9 mouse cellular contexts compared by ENCODE assay signal in the genomic region with DNA sequence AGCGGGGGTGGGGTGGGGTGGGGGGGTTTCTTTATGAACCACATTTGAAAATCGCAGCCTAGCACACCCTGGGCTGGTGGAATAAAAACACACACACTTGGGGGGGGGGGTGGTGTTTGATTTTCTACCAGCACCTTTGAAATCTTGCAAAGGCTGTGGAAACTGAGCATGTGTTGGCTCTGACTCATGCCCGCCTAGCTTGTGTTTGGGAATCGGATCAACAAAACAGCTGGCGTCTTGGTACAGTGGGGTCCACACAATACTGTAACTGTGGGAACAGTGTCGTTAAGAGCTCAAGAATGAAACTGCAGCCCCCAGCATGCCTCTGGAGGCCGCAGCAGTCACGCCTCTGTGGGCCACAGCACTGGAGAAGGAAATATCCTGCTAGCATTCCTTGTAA. TPM values are rescaled to one million over a fixed set of nuclear protein-coding genes. Genes with fewer than 3 reads are reported as not detected.
DNase-seq lines count a peak whose midpoint lies in the region; ATAC-seq lines count a peak whose summit lies in the region.
"Had no signal": no experiment of that assay in that cellular context is flagged by ENCODE, and none has a peak within 500 bp of the region (broad histone marks: within the 10 kb centered on the region; RNA-seq: fewer than 3 reads in every experiment).

No protein-coding gene starts in this region.

- DNase-seq in forebrain, embryonic 11.5 days (ENCODE audit: low spot score), result no peak
- no peak for DNase-seq in forebrain, embryonic 10.5 days (ENCODE audit: extremely low spot score, low spot score)
- DNase-seq in fibroblast of lung, adult 2 months (ENCODE audit: low read depth), result peak; percentile 49
- DNase-seq in layer of hippocampus, adult 9-10 months (ENCODE audit: low spot score), result peak; percentile 49
- DNase-seq in lung, postnatal 4 days, result peak; percentile 35 to 65
- DNase-seq in thymus, postnatal 4 days, result no peak
- DNase-seq in spleen, postnatal 4 days (ENCODE audit: low spot score in 2 of 2), result no peak

- H3K9me3 ChIP-seq in forebrain, embryonic 11.5 days (ENCODE audit: control insufficient read depth, low read length), result no peaks in the 10 kb centered on the region
- no peaks in the 10 kb centered on the region for H3K9me3 ChIP-seq in forebrain, embryonic 10.5 days
- H3K9me3 ChIP-seq in heart, embryonic 11.5 days (replicated peaks; ENCODE audit: control insufficient read depth, low read length), result no peaks in the 10 kb centered on the region

- H3K9ac ChIP-seq in forebrain, embryonic 11.5 days (ENCODE audit: low read length), result no peak overlapping the region
- no peak overlapping the region for H3K9ac ChIP-seq in heart, embryonic 11.5 days (ENCODE audit: low read depth, low read length)
- H3K9ac ChIP-seq: liver, embryonic 14.5 days had no signal

- no peak overlapping the region for H3K27ac ChIP-seq in forebrain, embryonic 11.5 days (ENCODE audit: low read depth, low read length)
- H3K27ac ChIP-seq in forebrain, embryonic 10.5 days, result no peak overlapping the region
- H3K27ac ChIP-seq in heart, embryonic 11.5 days (ENCODE audit: low read depth, low read length), result no peak overlapping the region
- H3K27ac ChIP-seq: liver, embryonic 14.5 days had no signal

- no peaks in the 10 kb centered on the region for H3K36me3 ChIP-seq in forebrain, embryonic 11.5 days (ENCODE audit: control insufficient read depth, insufficient read depth, low read length)
- no peaks in the 10 kb centered on the region for H3K36me3 ChIP-seq in forebrain, embryonic 10.5 days (replicated peaks)
- H3K36me3 ChIP-seq in heart, embryonic 11.5 days (ENCODE audit: control insufficient read depth, insufficient read depth, low read length), result no peaks in the 10 kb centered on the region

- ATAC-seq in forebrain, embryonic 11.5 days (replicated peaks; ENCODE audit: low FRiP score), result peak; percentile 65
- ATAC-seq in heart, embryonic 11.5 days (replicated peaks; ENCODE audit: insufficient number of reproducible peaks, low FRiP score, low TSS enrichment), result no peak

- H3K4me3 ChIP-seq in forebrain, embryonic 11.5 days (ENCODE audit: low read depth, low read length), result no peak overlapping the region
- H3K4me3 ChIP-seq in forebrain, embryonic 10.5 days, result no peak overlapping the region
- H3K4me3 ChIP-seq in heart, embryonic 11.5 days (ENCODE audit: low read depth, low read length), result no peak overlapping the region

- H3K4me1 ChIP-seq in forebrain, embryonic 11.5 days (replicated peaks; ENCODE audit: control insufficient read depth, insufficient read depth, low read length), result no peaks in the 10 kb centered on the region; the same call in 1 of the 2 replicates
- peaks cover 14% of the 10 kb centered on the region for H3K4me1 ChIP-seq in forebrain, embryonic 10.5 days
- no peaks in the 10 kb centered on the region for H3K4me1 ChIP-seq in heart, embryonic 11.5 days (ENCODE audit: control insufficient read depth, insufficient read depth, low read length)

- no peaks in the 10 kb centered on the region for H3K27me3 ChIP-seq in forebrain, embryonic 11.5 days (ENCODE audit: control insufficient read depth, insufficient read depth, low read length)
- H3K27me3 ChIP-seq in forebrain, embryonic 10.5 days (ENCODE audit: poor library complexity, severe bottlenecking), result no peaks in the 10 kb centered on the region
- H3K27me3 ChIP-seq in heart, embryonic 11.5 days (ENCODE audit: control insufficient read depth, insufficient read depth, low read length), result no peaks in the 10 kb centered on the region

- WGBS in forebrain, embryonic 11.5 days, result 57% methylated on average over 8 of the region's 8 CpGs
- WGBS in forebrain, embryonic 10.5 days, result 78% methylated on average over 8 of the region's 8 CpGs
- WGBS in heart, embryonic 11.5 days (ENCODE audit: insufficient replicate concordance), result 68% methylated on average over 8 of the region's 8 CpGs

- no peak overlapping the region for H3K4me2 ChIP-seq in forebrain, embryonic 11.5 days (ENCODE audit: low read depth, low read length, severe bottlenecking)
- H3K4me2 ChIP-seq in heart, embryonic 11.5 days, result no peak overlapping the region

RNA-seq across cellular contexts. Expression of gene Mboat1, which starts 50.2 kb away (rescaled TPM):
- polyA plus RNA-seq in forebrain, embryonic 11.5 days (2014; fragmentation: Nextera tagmentation; extraction: Ambion mirVana), result 5.5 and 6.0 TPM in 2 replicates
- polyA plus RNA-seq in forebrain, embryonic 10.5 days (2016; fragmentation: Nextera tagmentation; extraction: Ambion mirVana), result 4.4 and 4.8 TPM in 2 replicates
- polyA plus RNA-seq in heart, embryonic 11.5 days (2014; fragmentation: Nextera tagmentation; extraction: Ambion mirVana), result 2.5 TPM in 2 replicates

Comparison
In these comparisons a context has a peak if more than half of its experiments do, and no peak if none do; other contexts are left out.
1. DNase-seq: peak in fibroblast of lung, adult 2 months (single experiment), layer of hippocampus, adult 9-10 months (single experiment) and lung, postnatal 4 days (2 of 2); none in forebrain, embryonic 11.5 days (single experiment), forebrain, embryonic 10.5 days (single experiment), thymus, postnatal 4 days (single experiment) and spleen, postnatal 4 days (0 of 2).